Mouse (Mus musculus) cerebellum, postnatal 14 days (tissue): ENCODE results near the gene 1700023F06Rik.

Experiments
- DNase-seq, 2 experiments: peaks; one replicate each; pipeline ENCODE4 v3.0.0; 2021; ENCODE audit warnings: mixed read lengths in 2 of 2

Gene 1700023F06Rik

GRCm38 (mm10) chr11:103180426-103180825 lies 27.9 kb downstream of the 1700023F06Rik start:
- DNase-seq = no peak

GRCm38 (mm10) chr11:103178748-103179147 lies 29.6 kb downstream of the 1700023F06Rik start:
- no peak for DNase-seq

GRCm38 (mm10) chr11:103177815-103178485 lies 30.4 kb downstream of the 1700023F06Rik start:
- no peak for DNase-seq

GRCm38 (mm10) chr11:103177216-103177615 lies 31.1 kb downstream of the 1700023F06Rik start:
- DNase-seq = no peak

GRCm38 (mm10) chr11:103176510-103176909 lies 31.8 kb downstream of the 1700023F06Rik start:
- no peak for DNase-seq

- DNase-seq = no peak
Measured at GRCm38 (mm10) chr11:103175688-103176442, 32.5 kb downstream of the 1700023F06Rik start.

GRCm38 (mm10) chr11:103174891-103175391 lies 33.4 kb downstream of the 1700023F06Rik start:
- DNase-seq = no peak

GRCm38 (mm10) chr11:103174411-103174832 lies 33.9 kb downstream of the 1700023F06Rik start:
- no peak for DNase-seq

GRCm38 (mm10) chr11:103173771-103174344 lies 34.5 kb downstream of the 1700023F06Rik start:
- no peak for DNase-seq

GRCm38 (mm10) chr11:103173041-103173770 lies 35.2 kb downstream of the 1700023F06Rik start:
- DNase-seq = no peak

- no peak for DNase-seq
Measured at GRCm38 (mm10) chr11:103172392-103173040, 35.8 kb downstream of the 1700023F06Rik start.

- DNase-seq = peak in 1 of 2 experiments; percentile 27
Measured at GRCm38 (mm10) chr11:103171703-103172391, 36.5 kb downstream of the 1700023F06Rik start.

GRCm38 (mm10) chr11:103171286-103171620 lies 37.1 kb downstream of the 1700023F06Rik start:
- peak in 1 of 2 experiments; percentile 37 for DNase-seq

GRCm38 (mm10) chr11:103170494-103171285 lies 37.7 kb downstream of the 1700023F06Rik start, which contains the start of gene Fmnl1:
Fmnl1 (plus strand) TSS chr11:103171107.
- peak; percentile 68 to 73 for DNase-seq

- no peak for DNase-seq
Measured at GRCm38 (mm10) chr11:103170111-103170493, 38.3 kb downstream of the 1700023F06Rik start.

GRCm38 (mm10) chr11:103169664-103170063 lies 38.7 kb downstream of the 1700023F06Rik start:
- DNase-seq = no peak

- peak; percentile 87 to 88 for DNase-seq
Measured at GRCm38 (mm10) chr11:103168690-103169390, 39.5 kb downstream of the 1700023F06Rik start.

GRCm38 (mm10) chr11:103164391-103164790 lies 44.0 kb downstream of the 1700023F06Rik start:
- DNase-seq = no peak

GRCm38 (mm10) chr11:103162132-103162531 lies 46.2 kb downstream of the 1700023F06Rik start:
- peak; percentile 30 to 68 for DNase-seq

- no peak for DNase-seq
Measured at GRCm38 (mm10) chr11:103161449-103161848, 46.9 kb downstream of the 1700023F06Rik start.
